Mouse (Mus musculus): ENCODE results near the gene Lrrc28. TPM values are rescaled to one million over a fixed set of nuclear protein-coding genes. Genes with fewer than 3 reads are reported as not detected.

Gene Lrrc28
- polyA plus RNA-seq, 1 experiment from 2014 or later = 25.1 TPM

- Histone ChIP-seq H3K36me3 (no peaks in the 10 kb centered on the region), H3K27ac (no peak overlapping the region), H3K9me3 (no peaks in the 10 kb centered on the region), H3K27me3 (ENCODE audit: insufficient read depth, poor library complexity, severe bottlenecking) (no peaks in the 10 kb centered on the region), H3K4me3 (no peak overlapping the region), H3K4me1 (replicated peaks) (peaks cover 10% of the 10 kb centered on the region)
- WGBS = 94% methylated on average over 10 of the region's 10 CpGs
- DNase-seq (ENCODE audit: low spot score) = no peak
Measured at GRCm38 (mm10) chr7:67520001-67520400, 125.1 kb downstream of the Lrrc28 start.

- no peak overlapping the region for H3K27ac ChIP-seq
- DNase-seq (ENCODE audit: low spot score) = no peak
- WGBS = 90% methylated on average over 9 of the region's 9 CpGs
- no peaks in the 10 kb centered on the region for H3K36me3 ChIP-seq
- H3K27me3 ChIP-seq (ENCODE audit: insufficient read depth, poor library complexity, severe bottlenecking) = no peaks in the 10 kb centered on the region
- H3K9me3 ChIP-seq = no peaks in the 10 kb centered on the region
- no peak overlapping the region for H3K4me3 ChIP-seq
- H3K4me1 ChIP-seq (replicated peaks) = 0 out of 2 replicates have a peak, but pooled peaks cover 2% of the 10 kb centered on the region
Measured at GRCm38 (mm10) chr7:67515621-67516020, 129.4 kb downstream of the Lrrc28 start.

GRCm38 (mm10) chr7:67514893-67515292, 130.2 kb downstream of the Lrrc28 start:
- H3K27me3 ChIP-seq (ENCODE audit: insufficient read depth, poor library complexity, severe bottlenecking) = no peaks in the 10 kb centered on the region
- peak overlapping the region; percentile 45; the same call in 1 of the 2 replicates for H3K27ac ChIP-seq
- no peaks in the 10 kb centered on the region for H3K36me3 ChIP-seq
- DNase-seq (ENCODE audit: low spot score) = no peak
- no peak overlapping the region for H3K4me3 ChIP-seq
- 63% methylated on average over 10 of the region's 10 CpGs for WGBS
- no peaks in the 10 kb centered on the region for H3K9me3 ChIP-seq
- H3K4me1 ChIP-seq (replicated peaks) = 0 out of 2 replicates have a peak, but pooled peaks cover 2% of the 10 kb centered on the region

GRCm38 (mm10) chr7:67514380-67514779, 130.7 kb downstream of the Lrrc28 start:
- DNase-seq (ENCODE audit: low spot score) = no peak
- H3K4me3 ChIP-seq = no peak overlapping the region
- H3K27ac ChIP-seq = no peak overlapping the region
- H3K9me3 ChIP-seq = no peaks in the 10 kb centered on the region
- 66% methylated on average over 4 of the region's 4 CpGs for WGBS
- no peaks in the 10 kb centered on the region for H3K27me3 ChIP-seq (ENCODE audit: insufficient read depth, poor library complexity, severe bottlenecking)
- H3K4me1 ChIP-seq (replicated peaks) = 0 out of 2 replicates have a peak, but pooled peaks cover 2% of the 10 kb centered on the region
- no peaks in the 10 kb centered on the region for H3K36me3 ChIP-seq

GRCm38 (mm10) chr7:67513656-67514055, 131.4 kb downstream of the Lrrc28 start:
- WGBS = 84% methylated on average over 4 of the region's 4 CpGs
- Histone ChIP-seq H3K4me3 (no peak overlapping the region), H3K27ac (no peak overlapping the region), H3K27me3 (ENCODE audit: insufficient read depth, poor library complexity, severe bottlenecking) (no peaks in the 10 kb centered on the region), H3K36me3 (no peaks in the 10 kb centered on the region), H3K4me1 (replicated peaks) (0 out of 2 replicates have a peak, but pooled peaks cover 2% of the 10 kb centered on the region), H3K9me3 (no peaks in the 10 kb centered on the region)
- no peak for DNase-seq (ENCODE audit: low spot score)

- H3K36me3 ChIP-seq = no peaks in the 10 kb centered on the region
- no peaks in the 10 kb centered on the region for H3K27me3 ChIP-seq (ENCODE audit: insufficient read depth, poor library complexity, severe bottlenecking)
- no peaks in the 10 kb centered on the region for H3K9me3 ChIP-seq
- no peak overlapping the region for H3K4me3 ChIP-seq
- no peak for DNase-seq (ENCODE audit: low spot score)
- WGBS = 82% methylated on average over 7 of the region's 7 CpGs
- 0 out of 2 replicates have a peak, but pooled peaks cover 2% of the 10 kb centered on the region for H3K4me1 ChIP-seq (replicated peaks)
- no peak overlapping the region for H3K27ac ChIP-seq
Measured at GRCm38 (mm10) chr7:67511606-67512005, 133.5 kb downstream of the Lrrc28 start.

GRCm38 (mm10) chr7:67503281-67504010, 141.6 kb downstream of the Lrrc28 start:
- WGBS = 63% methylated on average over 7 of the region's 7 CpGs
- no peak for DNase-seq (ENCODE audit: low spot score)

GRCm38 (mm10) chr7:67502631-67503030, 142.4 kb downstream of the Lrrc28 start:
- no peak for DNase-seq (ENCODE audit: low spot score)
- Histone ChIP-seq H3K27me3 (ENCODE audit: insufficient read depth, poor library complexity, severe bottlenecking) (no peaks in the 10 kb centered on the region), H3K27ac (peak overlapping the region; percentile 42; the same call in 1 of the 2 replicates), H3K9me3 (no peaks in the 10 kb centered on the region), H3K36me3 (no peaks in the 10 kb centered on the region), H3K4me3 (no peak overlapping the region), H3K4me1 (replicated peaks) (peaks cover 21% of the 10 kb centered on the region)
- WGBS = 68% methylated on average over 4 of the region's 4 CpGs

More at GRCm38 (mm10) chr7:67503281-67504010, 141.6 kb downstream of the Lrrc28 start:
- no peak overlapping the region for H3K4me3 ChIP-seq
- H3K4me1 ChIP-seq (replicated peaks) = peaks cover 21% of the 10 kb centered on the region
- H3K9me3 ChIP-seq = no peaks in the 10 kb centered on the region
- no peaks in the 10 kb centered on the region for H3K27me3 ChIP-seq (ENCODE audit: insufficient read depth, poor library complexity, severe bottlenecking)
- H3K27ac ChIP-seq = no peak overlapping the region
- no peaks in the 10 kb centered on the region for H3K36me3 ChIP-seq

- DNase-seq (ENCODE audit: low spot score) = no peak
- Histone ChIP-seq H3K36me3 (no peaks in the 10 kb centered on the region), H3K9me3 (no peaks in the 10 kb centered on the region), H3K4me3 (no peak overlapping the region), H3K27me3 (ENCODE audit: insufficient read depth, poor library complexity, severe bottlenecking) (no peaks in the 10 kb centered on the region), H3K4me1 (replicated peaks) (peaks cover 21% of the 10 kb centered on the region), H3K27ac (no peak overlapping the region)
- 74% methylated on average over 5 of the region's 5 CpGs for WGBS
Measured at GRCm38 (mm10) chr7:67500878-67501277, 144.2 kb downstream of the Lrrc28 start.

GRCm38 (mm10) chr7:67500076-67500828, 144.8 kb downstream of the Lrrc28 start:
- DNase-seq (ENCODE audit: low spot score) = no peak
- peaks cover 21% of the 10 kb centered on the region for H3K4me1 ChIP-seq (replicated peaks)
- no peak overlapping the region for H3K27ac ChIP-seq

GRCm38 (mm10) chr7:67499516-67499915, 145.6 kb downstream of the Lrrc28 start:
- no peak for DNase-seq (ENCODE audit: low spot score)
- peaks cover 27% of the 10 kb centered on the region for H3K4me1 ChIP-seq (replicated peaks)
- H3K9me3 ChIP-seq = no peaks in the 10 kb centered on the region
- no peaks in the 10 kb centered on the region for H3K36me3 ChIP-seq
- no peak overlapping the region for H3K4me3 ChIP-seq
- no peak overlapping the region for H3K27ac ChIP-seq
- WGBS = 89% methylated on average over 7 of the region's 7 CpGs
- no peaks in the 10 kb centered on the region for H3K27me3 ChIP-seq (ENCODE audit: insufficient read depth, poor library complexity, severe bottlenecking)

More at GRCm38 (mm10) chr7:67500076-67500828, 144.8 kb downstream of the Lrrc28 start:
- WGBS = 71% methylated on average over 11 of the region's 11 CpGs
- Histone ChIP-seq H3K9me3 (no peaks in the 10 kb centered on the region), H3K36me3 (no peaks in the 10 kb centered on the region), H3K4me3 (no peak overlapping the region), H3K27me3 (ENCODE audit: insufficient read depth, poor library complexity, severe bottlenecking) (no peaks in the 10 kb centered on the region)

GRCm38 (mm10) chr7:67493795-67494687, 151.0 kb downstream of the Lrrc28 start:
- Histone ChIP-seq H3K36me3 (no peaks in the 10 kb centered on the region), H3K9me3 (no peaks in the 10 kb centered on the region), H3K27me3 (ENCODE audit: insufficient read depth, poor library complexity, severe bottlenecking) (no peaks in the 10 kb centered on the region), H3K4me3 (no peak overlapping the region), H3K27ac (peak overlapping the region; percentile 56), H3K4me1 (replicated peaks) (peaks cover 10% of the 10 kb centered on the region; the same call in 1 of the 2 replicates)
- DNase-seq (ENCODE audit: low spot score) = no peak
- WGBS = 68% methylated on average over 9 of the region's 9 CpGs
